Mouse (Mus musculus) embryonic facial prominence, embryonic 11.5 days (tissue): Measurements from ENCODE around the gene Il1r1. TPM values are rescaled to one million over a fixed set of nuclear protein-coding genes. Genes with fewer than 3 reads are reported as not detected.
A peak's percentile ranks its signal among the peaks of the same experiment; 100 is the strongest.

ENCODE experiments used
- ATAC-seq: fragments of 200-750 bp; cut with Nextera tagmentation; replicated peaks from 2 replicates; pipeline ENCODE4 v1.8.0; 2017; ENCODE audit warnings: low read depth; ENCODE audit not compliant: insufficient number of reproducible peaks, low FRiP score, low TSS enrichment
- DNase-seq: peaks from one replicate; pipeline ENCODE4 v3.0.0-alpha.2; 2015; ENCODE audit warnings: low spot score
- H3K27ac ChIP-seq: fragments of 300-500 bp; sonication (generic); replicated peaks from 2 replicates; pipeline ENCODE4 v1.5.1; 2014; ENCODE audit warnings: mild to moderate bottlenecking, low read depth, low read length, control low read depth
- H3K27me3 ChIP-seq: fragments of 300-500 bp; sonication (generic); 2 replicates; pipeline ENCODE4 v1.6.1; 2014; ENCODE audit warnings: mild to moderate bottlenecking, low read length, moderate library complexity, mixed read lengths; ENCODE audit not compliant: control insufficient read depth, insufficient read depth
- H3K36me3 ChIP-seq: fragments of 300-500 bp; sonication (generic); replicated peaks from 2 replicates; pipeline ENCODE4 v1.6.1; 2014; ENCODE audit warnings: low read depth, mild to moderate bottlenecking, low read length, moderate library complexity, mixed read lengths; ENCODE audit not compliant: control insufficient read depth, insufficient read depth
- H3K4me1 ChIP-seq: fragments of 300-500 bp; sonication (generic); 2 replicates; pipeline ENCODE4 v1.6.1; 2014; ENCODE audit warnings: low read length, mixed read lengths; ENCODE audit not compliant: control insufficient read depth, insufficient read depth
- H3K4me2 ChIP-seq: fragments of 300-500 bp; sonication (generic); 2 replicates; pipeline ENCODE4 v1.6.1; 2014; ENCODE audit warnings: low read depth, mild to moderate bottlenecking, control low read depth, low read length, moderate library complexity
- H3K4me3 ChIP-seq: fragments of 300-500 bp; sonication (generic); 2 replicates; pipeline ENCODE4 v1.5.1; 2014; ENCODE audit warnings: low read depth, low read length, control low read depth
- H3K9ac ChIP-seq: fragments of 300-500 bp; sonication (generic); replicated peaks from 2 replicates; pipeline ENCODE4 v1.6.1; 2014; ENCODE audit warnings: mild to moderate bottlenecking, control low read depth, low read length
- H3K9me3 ChIP-seq: fragments of 300-500 bp; sonication (generic); replicated peaks from 2 replicates; pipeline ENCODE4 v1.6.1; 2016; ENCODE audit warnings: mild to moderate bottlenecking, low read length, inconsistent platforms, mixed read lengths; ENCODE audit not compliant: control insufficient read depth
- WGBS: fragments of 180-500 bp; shearing (Covaris S2); extraction: QIAGEN DNeasy Blood & Tissue Kit; methylation state at CpG from one replicate; pipeline ENCODE4 v1.1.7; 2014; 5-methylcytosine and 5-hydroxymethylcytosine counted together
- polyA plus RNA-seq: library from polyadenylated mRNA; unstranded; fragments of >200 nt; fragmentation: Nextera tagmentation; extraction: Ambion mirVana; gene quantifications from 2 replicates; pipeline ENCODE4 v1.2.1, GENCODE M21; 2014

Il1r1 gene
- polyA plus RNA-seq, 1 experiment from 2014 or later, result 1.00 TPM

DNA sequence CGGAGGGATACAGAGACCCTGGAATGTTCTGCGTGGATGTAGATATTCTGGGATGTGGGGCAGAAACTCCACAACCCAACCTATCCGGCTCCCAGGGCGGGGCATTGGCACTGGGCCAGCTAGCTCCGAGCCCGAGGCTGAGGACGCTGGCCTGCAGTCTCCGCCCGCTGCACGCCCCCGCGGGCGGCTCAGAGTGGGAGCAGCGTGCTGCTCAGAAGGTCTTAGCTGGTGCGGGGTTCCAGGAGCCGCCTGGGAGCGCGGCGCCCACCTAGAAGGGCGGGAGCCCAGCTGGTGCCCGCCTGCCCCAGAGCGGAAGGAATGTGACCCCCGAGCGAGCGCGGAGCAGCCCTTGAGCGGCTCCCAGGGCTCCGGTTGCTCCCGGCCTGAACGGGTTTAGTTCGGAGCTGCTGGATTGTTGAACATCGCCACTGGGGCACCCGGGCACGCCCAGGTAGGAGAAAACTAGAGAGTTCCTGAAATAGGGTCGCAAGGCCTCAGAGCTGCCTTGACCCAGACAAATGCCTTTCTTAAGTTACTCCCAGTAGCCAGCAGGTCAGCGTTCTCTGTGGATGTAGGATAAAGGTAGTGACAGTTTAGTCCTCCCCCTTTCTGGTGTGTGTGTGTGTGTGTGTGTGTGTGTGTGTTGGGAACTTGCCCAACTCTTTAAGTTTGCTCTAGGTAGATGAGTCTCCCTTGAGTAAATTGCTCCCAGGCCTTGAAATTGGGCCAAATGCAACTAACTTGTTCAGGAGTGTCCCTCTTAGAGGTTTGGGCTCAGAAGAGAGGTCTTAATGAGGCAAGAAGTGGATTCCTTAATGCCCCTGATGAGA lies 41.8 kb downstream of the Il1r1 start:
- Histone ChIP-seq H3K36me3 (no peaks in the 10 kb centered on the region), H3K27ac (no peak overlapping the region), H3K4me1 (peaks cover 2% of the 10 kb centered on the region; the same call in 1 of the 2 replicates), H3K9me3 (no peaks in the 10 kb centered on the region), H3K9ac (peak overlapping the region; percentile 70), H3K27me3 (no peaks in the 10 kb centered on the region), H3K4me3 (peak overlapping the region; percentile 38), H3K4me2 (peak overlapping the region; percentile 85)
- DNase-seq (peak; percentile 76), ATAC-seq (peak; percentile 87)
- 1% methylated on average over 36 of the region's 36 CpGs for WGBS

DNA sequence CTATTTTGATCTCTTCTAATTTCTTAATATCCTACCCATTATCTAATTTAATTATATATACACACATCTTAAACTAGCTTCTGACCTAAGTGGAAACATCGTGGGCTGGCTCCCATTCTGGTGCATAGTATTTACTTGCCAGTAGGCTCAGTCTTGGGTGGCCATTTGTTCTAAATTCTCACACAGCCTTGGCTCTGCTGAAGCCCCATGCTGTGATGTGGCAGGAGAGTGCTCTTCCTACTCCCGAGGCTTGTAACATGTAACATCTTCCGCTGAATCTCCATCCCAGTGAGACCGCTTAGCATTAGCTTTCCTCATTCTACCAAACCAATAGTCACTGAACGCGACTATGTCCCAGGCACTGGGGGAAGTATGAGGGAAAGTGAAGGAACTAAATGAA lies 43.0 kb downstream of the Il1r1 start:
- WGBS, result 91% methylated on average over 6 of the region's 6 CpGs
- H3K4me2 ChIP-seq, result no peak overlapping the region

DNA sequence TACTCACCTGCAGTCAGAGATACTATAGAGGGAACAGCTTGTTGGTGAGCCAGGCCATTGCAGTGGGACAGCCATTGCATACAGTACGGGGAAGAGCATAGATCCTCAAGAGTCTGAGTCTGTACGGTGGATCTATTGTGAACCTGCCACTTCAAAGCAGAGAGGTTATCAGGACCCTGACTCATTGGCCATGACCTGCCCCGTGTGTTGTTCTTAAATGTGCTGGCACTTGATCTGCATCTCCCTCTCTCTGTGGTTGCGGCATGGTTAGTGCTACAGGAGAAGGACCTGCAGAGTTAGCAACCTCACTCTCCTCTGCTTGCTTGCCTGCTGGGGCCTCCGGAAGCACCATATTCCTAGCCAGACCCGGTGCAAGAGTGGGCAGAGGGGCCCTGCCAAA lies 43.7 kb downstream of the Il1r1 start:
- 84% methylated on average over 6 of the region's 6 CpGs for WGBS
- no peak for ATAC-seq
- H3K4me3 ChIP-seq, result no peak overlapping the region
- no peaks in the 10 kb centered on the region for H3K36me3 ChIP-seq
- H3K9me3 ChIP-seq, result no peaks in the 10 kb centered on the region
- no peak for DNase-seq
- no peak overlapping the region for H3K4me2 ChIP-seq
- no peak overlapping the region for H3K9ac ChIP-seq
- peaks cover 2% of the 10 kb centered on the region; the same call in 1 of the 2 replicates for H3K4me1 ChIP-seq
- H3K27ac ChIP-seq, result no peak overlapping the region
- no peaks in the 10 kb centered on the region for H3K27me3 ChIP-seq

More for the DNA sequence above, 43.0 kb downstream of the Il1r1 start:
- Histone ChIP-seq H3K9me3 (no peaks in the 10 kb centered on the region), H3K4me1 (peaks cover 2% of the 10 kb centered on the region; the same call in 1 of the 2 replicates), H3K4me3 (no peak overlapping the region), H3K9ac (no peak overlapping the region), H3K27me3 (no peaks in the 10 kb centered on the region), H3K27ac (no peak overlapping the region), H3K36me3 (no peaks in the 10 kb centered on the region)
- DNase-seq, result no peak
- ATAC-seq, result no peak

DNA sequence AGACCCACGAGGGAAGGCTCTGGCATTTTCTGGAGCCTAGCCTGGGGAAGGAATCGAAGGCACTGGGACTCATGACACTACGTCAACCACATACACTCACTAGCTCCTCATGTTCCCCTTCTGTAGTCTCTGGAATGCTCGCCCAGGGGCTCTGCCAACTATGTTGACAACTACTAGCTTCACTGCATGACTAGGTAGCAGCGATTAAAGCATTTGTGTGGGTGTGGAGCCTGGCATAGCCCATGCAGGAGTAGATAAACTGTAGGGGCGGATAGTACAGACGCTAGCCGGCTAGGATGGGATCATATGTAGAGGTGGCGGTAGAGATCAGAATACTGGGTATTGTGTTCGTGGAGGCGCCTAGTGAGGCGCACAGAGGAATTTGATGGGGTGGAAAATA lies 45.5 kb downstream of the Il1r1 start:
- Histone ChIP-seq H3K27ac (no peak overlapping the region), H3K36me3 (no peaks in the 10 kb centered on the region), H3K4me2 (no peak overlapping the region), H3K9me3 (no peaks in the 10 kb centered on the region), H3K4me3 (no peak overlapping the region), H3K4me1 (peaks cover 2% of the 10 kb centered on the region; the same call in 1 of the 2 replicates), H3K9ac (no peak overlapping the region), H3K27me3 (no peaks in the 10 kb centered on the region)
- ATAC-seq (no peak), DNase-seq (no peak)
- 91% methylated on average over 12 of the region's 12 CpGs for WGBS

DNA sequence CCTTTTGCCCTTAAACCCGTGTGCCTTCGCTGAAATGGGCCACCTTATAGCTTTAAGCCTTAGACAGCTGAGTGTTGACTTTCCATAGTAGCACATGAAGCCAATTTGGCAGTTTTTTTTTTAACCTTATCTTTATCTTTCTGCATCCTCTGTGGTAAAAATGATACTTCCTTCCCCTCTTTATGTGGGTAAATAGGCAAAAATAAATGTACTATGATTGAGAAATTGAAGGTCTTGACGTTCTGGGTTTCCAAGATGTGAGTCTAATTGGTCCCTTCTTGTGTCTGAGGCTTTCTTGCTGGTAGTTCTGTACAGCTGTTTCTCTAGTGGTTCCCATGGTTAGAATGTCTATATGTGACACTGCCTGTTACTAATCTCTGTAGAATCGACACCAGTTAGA lies 46.2 kb downstream of the Il1r1 start:
- no peaks in the 10 kb centered on the region for H3K27me3 ChIP-seq
- no peak for ATAC-seq
- H3K36me3 ChIP-seq, result no peaks in the 10 kb centered on the region
- no peaks in the 10 kb centered on the region for H3K9me3 ChIP-seq
- H3K4me3 ChIP-seq, result no peak overlapping the region
- H3K27ac ChIP-seq, result no peak overlapping the region
- peaks cover 2% of the 10 kb centered on the region; the same call in 1 of the 2 replicates for H3K4me1 ChIP-seq
- WGBS, result 80% methylated on average over 4 of the region's 4 CpGs
- DNase-seq, result no peak
- H3K9ac ChIP-seq, result no peak overlapping the region
- no peak overlapping the region for H3K4me2 ChIP-seq

DNA sequence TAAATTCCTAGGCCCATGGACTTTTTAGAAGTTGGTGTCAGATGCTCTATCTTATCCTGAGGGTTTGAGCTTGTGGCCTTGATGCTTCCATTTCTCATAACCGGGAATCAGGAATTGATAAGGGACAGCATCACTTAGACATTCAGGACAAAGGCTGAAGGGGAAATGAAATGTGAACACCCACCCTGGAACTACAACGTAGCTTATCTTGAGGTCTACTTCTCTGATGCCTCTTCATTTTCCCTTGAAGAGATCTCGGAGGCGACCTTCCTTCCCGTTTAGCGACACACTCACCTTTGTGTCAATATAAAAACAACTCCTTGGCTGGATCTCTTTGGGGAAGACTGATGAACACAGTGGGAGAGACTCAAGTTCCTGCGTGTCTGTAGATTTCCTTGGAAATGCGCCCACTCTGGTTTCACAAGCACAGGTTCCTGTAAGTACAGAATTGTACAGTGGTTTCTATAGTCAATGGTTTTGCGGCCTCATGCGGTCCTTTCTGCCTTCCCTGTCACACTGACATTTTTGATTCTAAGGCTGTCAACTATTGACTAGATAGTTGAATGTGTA lies 46.7 kb downstream of the Il1r1 start:
- H3K9me3 ChIP-seq, result no peaks in the 10 kb centered on the region
- no peak overlapping the region for H3K4me2 ChIP-seq
- DNase-seq (no peak), ATAC-seq (no peak)
- H3K9ac ChIP-seq, result no peak overlapping the region
- no peaks in the 10 kb centered on the region; the same call in 1 of the 2 replicates for H3K4me1 ChIP-seq
- H3K4me3 ChIP-seq, result no peak overlapping the region
- H3K27me3 ChIP-seq, result no peaks in the 10 kb centered on the region
- 94% methylated on average over 10 of the region's 10 CpGs for WGBS
- H3K36me3 ChIP-seq, result no peaks in the 10 kb centered on the region
- no peak overlapping the region for H3K27ac ChIP-seq

DNA sequence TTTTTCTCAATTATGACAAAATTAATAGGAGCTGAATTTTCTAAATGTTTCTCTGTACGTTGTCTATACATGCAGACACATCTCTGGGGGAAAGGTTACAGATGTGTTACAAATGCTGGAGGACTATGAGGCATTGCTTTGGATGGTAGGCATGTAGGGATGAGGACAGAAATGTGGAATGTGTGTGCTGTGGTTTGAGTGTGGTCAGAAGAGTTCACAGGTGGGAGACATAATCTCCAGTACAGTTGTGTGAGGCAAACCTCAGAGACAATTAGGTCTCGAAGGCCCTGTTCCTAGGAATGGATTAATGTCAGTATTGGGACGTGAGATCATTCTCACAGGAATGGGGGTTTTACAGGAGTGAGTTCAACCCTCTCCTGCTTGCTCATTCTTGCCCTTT lies 47.3 kb downstream of the Il1r1 start:
- H3K27ac ChIP-seq, result no peak overlapping the region
- H3K4me3 ChIP-seq, result no peak overlapping the region
- H3K4me1 ChIP-seq, result no peaks in the 10 kb centered on the region
- H3K9ac ChIP-seq, result no peak overlapping the region
- H3K27me3 ChIP-seq, result no peaks in the 10 kb centered on the region
- H3K4me2 ChIP-seq, result no peak overlapping the region
- no peaks in the 10 kb centered on the region for H3K9me3 ChIP-seq
- no peaks in the 10 kb centered on the region for H3K36me3 ChIP-seq
- WGBS, result 83% methylated on average over 3 of the region's 3 CpGs
- no peak for ATAC-seq
- DNase-seq, result no peak

DNA sequence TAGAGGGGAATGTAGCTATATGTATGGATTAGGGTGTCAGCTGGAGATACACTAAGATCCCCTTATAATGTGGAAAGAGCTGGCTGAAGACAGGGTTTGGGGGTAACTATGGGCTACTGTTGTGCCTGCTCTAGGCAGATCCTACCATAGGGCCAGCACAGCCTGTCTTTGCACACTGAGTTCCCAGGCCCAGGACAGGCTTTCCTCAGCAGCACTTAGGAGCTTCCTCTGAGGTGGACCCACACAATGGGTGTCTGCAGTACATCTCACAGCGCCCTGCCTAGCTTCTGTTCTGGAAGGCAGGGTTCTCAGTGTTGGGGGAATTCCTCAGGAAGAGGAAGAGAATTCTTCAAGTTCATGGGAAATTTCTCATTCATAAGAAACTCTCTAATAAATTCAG lies 48.6 kb downstream of the Il1r1 start:
- DNase-seq (no peak), ATAC-seq (no peak)
- no peaks in the 10 kb centered on the region for H3K27me3 ChIP-seq
- H3K4me2 ChIP-seq, result no peak overlapping the region
- no peaks in the 10 kb centered on the region for H3K36me3 ChIP-seq
- no peak overlapping the region for H3K27ac ChIP-seq
- no peaks in the 10 kb centered on the region for H3K9me3 ChIP-seq
- no peak overlapping the region for H3K9ac ChIP-seq
- no peaks in the 10 kb centered on the region for H3K4me1 ChIP-seq
- WGBS, result 94% methylated on average over 1 of the region's 1 CpGs
- H3K4me3 ChIP-seq, result no peak overlapping the region
